Comparison of ENCODE assay signal across 16 mouse cellular contexts in the genomic region with DNA sequence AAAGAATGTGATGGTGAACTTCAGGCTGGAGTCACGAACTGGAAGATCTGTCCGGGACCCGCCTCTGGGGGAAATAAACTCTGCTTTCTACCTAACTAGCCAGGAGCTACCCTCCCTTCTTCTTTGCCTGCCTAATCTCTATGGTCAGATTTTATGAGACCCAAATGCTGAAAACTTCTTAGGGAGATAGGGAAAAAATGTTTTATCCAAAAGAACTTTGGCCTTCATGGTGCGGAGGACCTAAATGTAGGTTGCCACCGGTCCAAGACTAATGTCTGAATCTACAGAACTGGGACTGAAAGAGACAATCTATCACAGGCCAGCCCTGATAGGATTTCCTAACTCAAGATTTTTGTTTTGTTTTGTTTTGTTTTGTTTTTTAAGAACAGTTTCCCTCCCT. TPM values are rescaled to one million over a fixed set of nuclear protein-coding genes. Genes with fewer than 3 reads are reported as not detected.
DNase-seq lines count a peak whose midpoint lies in the region; ATAC-seq and TF ChIP-seq lines count a peak whose summit lies in the region.
"Had no signal": no experiment of that assay in that cellular context is flagged by ENCODE, and none has a peak within 500 bp of the region (broad histone marks: within the 10 kb centered on the region; RNA-seq: fewer than 3 reads in every experiment).

No protein-coding gene starts in this region.

- no peaks in the 10 kb centered on the region for H3K9me3 ChIP-seq in forebrain, postnatal 0 days (ENCODE audit: low read length)
- no peaks in the 10 kb centered on the region for H3K9me3 ChIP-seq in midbrain, embryonic 13.5 days

- H3K9ac ChIP-seq in forebrain, postnatal 0 days = no peak overlapping the region
- H3K9ac ChIP-seq in midbrain, embryonic 13.5 days (replicated peaks) = peak overlapping the region; percentile 46

- intact Hi-C loops in heart, postnatal 25 days (cut with DNase I) = no loop called here

- H3K36me3 ChIP-seq in testis, adult 2 months (ENCODE audit: control insufficient read depth, insufficient read depth, low read length) = no peaks in the 10 kb centered on the region
- H3K36me3 ChIP-seq in forebrain, postnatal 0 days (ENCODE audit: insufficient read depth) = no peaks in the 10 kb centered on the region
- H3K36me3 ChIP-seq in midbrain, embryonic 13.5 days = no peaks in the 10 kb centered on the region

- no peak for DNase-seq in testis, postnatal 10 days (ENCODE audit: low spot score)
- peak; percentile 24 for DNase-seq in forebrain, postnatal 0 days
- DNase-seq in urinary bladder, adult 18-20 months (ENCODE audit: low spot score in 2 of 2) = no peak
- DNase-seq in heart, postnatal 25 days (ENCODE audit: low spot score) = no peak
- DNase-seq: heart, adult 18-20 months; heart, postnatal 10 days; liver; right cerebral cortex, adult 18-20 months; thymus, postnatal 4 days had no signal

- WGBS in forebrain, postnatal 0 days = 21% methylated on average over 5 of the region's 5 CpGs
- WGBS in midbrain, embryonic 13.5 days = 7% methylated on average over 5 of the region's 5 CpGs

- no peak overlapping the region for H3K27ac ChIP-seq in testis, adult 2 months (ENCODE audit: control insufficient read depth, insufficient read depth, low read depth, low read length)
- H3K27ac ChIP-seq in forebrain, postnatal 0 days (ENCODE audit: low read depth, low read length) = peak overlapping the region; percentile 59
- H3K27ac ChIP-seq in midbrain, embryonic 13.5 days = peak overlapping the region; percentile 69

- no peak for ATAC-seq in forebrain, postnatal 0 days
- no peak for ATAC-seq in midbrain, embryonic 13.5 days
- ATAC-seq in frontal cortex, adult (ENCODE audit: low TSS enrichment) = no peak
- ATAC-seq: CD4-positive, CD25-positive, alpha-beta regulatory T cell, adult 4 months; lung, postnatal 0 days had no signal

- H3K27me3 ChIP-seq in testis, adult 2 months (ENCODE audit: control insufficient read depth, insufficient read depth, low read length) = no peaks in the 10 kb centered on the region; the same call in 1 of the 2 replicates
- peaks cover 57% of the 10 kb centered on the region for H3K27me3 ChIP-seq in forebrain, postnatal 0 days (ENCODE audit: insufficient read depth, low read length)
- H3K27me3 ChIP-seq in midbrain, embryonic 13.5 days = peaks cover 69% of the 10 kb centered on the region

- TF ChIP-seq CTCF in testis, adult 2 months (IDR thresholded peaks at IDR 0.05; ENCODE audit: control insufficient read depth, insufficient read depth, insufficient replicate concordance, low read depth, low read length) = no peak
- TF ChIP-seq CTCF in forebrain, postnatal 0 days (IDR thresholded peaks at IDR 0.05; ENCODE audit: low read depth) = no peak

- peaks cover 24% of the 10 kb centered on the region for H3K4me1 ChIP-seq in testis, adult 2 months (ENCODE audit: control insufficient read depth, insufficient read depth, low read length)
- no peaks in the 10 kb centered on the region for H3K4me1 ChIP-seq in forebrain, postnatal 0 days (ENCODE audit: insufficient read depth)
- peaks cover 34% of the 10 kb centered on the region for H3K4me1 ChIP-seq in midbrain, embryonic 13.5 days (replicated peaks)

- peak overlapping the region; percentile 3; the same call in 1 of the 2 replicates for H3K4me3 ChIP-seq in testis, adult 2 months (ENCODE audit: control insufficient read depth, low read depth, low read length)
- no peak overlapping the region for H3K4me3 ChIP-seq in forebrain, postnatal 0 days (ENCODE audit: low read depth, low read length)
- peak overlapping the region; percentile 31 for H3K4me3 ChIP-seq in midbrain, embryonic 13.5 days (replicated peaks)

- no peak for TF ChIP-seq POLR2A in testis, adult 2 months (IDR thresholded peaks at IDR 0.05; ENCODE audit: control insufficient read depth, low read depth, low read length)

- peak overlapping the region; percentile 38 for H3K4me2 ChIP-seq in forebrain, postnatal 0 days (ENCODE audit: low read depth)
- peak overlapping the region; percentile 54 for H3K4me2 ChIP-seq in midbrain, embryonic 13.5 days (replicated peaks)

RNA-seq across cellular contexts. Expression of a gene that starts 10.9 kb away (rescaled TPM):
- polyA plus RNA-seq in testis, adult 2 months (2012; rRNA removed) = 0.12 TPM in 1 of 2 replicates, not detected in the other
- 44.3 and 99.2 TPM in 2 replicates for total RNA-seq in forebrain, postnatal 0 days (2014; rRNA removed)
- polyA plus RNA-seq in forebrain, postnatal 0 days (2015; fragmentation: Nextera tagmentation; extraction: Ambion mirVana) = 24.7 and 48.1 TPM in 2 replicates
- 53.2 and 56.6 TPM in 2 replicates for polyA plus RNA-seq in midbrain, embryonic 13.5 days (2015; fragmentation: Nextera tagmentation; extraction: Ambion mirVana)
- total RNA-seq in heart, postnatal 25 days (2021) = not detected
- total RNA-seq: adrenal gland, adult 18-20 months; heart, adult 18-20 months; heart, postnatal 10 days had no signal
- polyA plus RNA-seq: kidney, embryonic 14.5 days; lung, postnatal 0 days had no signal

RNA-seq across cellular contexts. Expression of a gene that starts 14.2 kb away (rescaled TPM):
- polyA plus RNA-seq in testis, adult 2 months (2012; rRNA removed) = 0.28 and 0.86 TPM in 2 replicates
- 65.4 and 127 TPM in 2 replicates for total RNA-seq in forebrain, postnatal 0 days (2014; rRNA removed)
- 4.4 and 8.9 TPM in 2 replicates for polyA plus RNA-seq in forebrain, postnatal 0 days (2015; fragmentation: Nextera tagmentation; extraction: Ambion mirVana)
- 14.8 and 16.4 TPM in 2 replicates for polyA plus RNA-seq in midbrain, embryonic 13.5 days (2015; fragmentation: Nextera tagmentation; extraction: Ambion mirVana)
- not detected for total RNA-seq in heart, postnatal 25 days (2021)
- total RNA-seq: adrenal gland, adult 18-20 months; heart, adult 18-20 months had no signal
- polyA plus RNA-seq: CD4-positive, CD25-positive, alpha-beta regulatory T cell, adult 4 months; lung, postnatal 0 days had no signal

Comparison
In these comparisons a context has a peak if more than half of its experiments do, and no peak if none do; other contexts are left out.
1. RNA of a gene that starts 10.9 kb away (polyA plus RNA-seq): 53.2 to 56.6 TPM in midbrain, embryonic 13.5 days and 24.7 to 48.1 TPM in forebrain, postnatal 0 days; 0.12 TPM in testis, adult 2 months; every median in the first group is over 10 times any median in the second.